Mouse (Mus musculus) myocyte (in vitro differentiated cells): ENCODE data around the gene Pam. TPM values are rescaled to one million over a fixed set of nuclear protein-coding genes. Genes with fewer than 3 reads are reported as not detected.
"Not testable (repeated sequence)": the region's sequence is repeated elsewhere in the genome, so short reads cannot be mapped to it uniquely, and the experiment has no call there.

Source experiments
- H3K27me3 ChIP-seq: one replicate; pipeline ENCODE4 v1.6.1; 2011; ENCODE audit not compliant: control insufficient read depth, insufficient read depth, insufficient read length
- H3K36me3 ChIP-seq: one replicate; pipeline ENCODE4 v1.6.1; 2011; ENCODE audit not compliant: control insufficient read depth, insufficient read depth
- H3K4me2 ChIP-seq: one replicate; pipeline ENCODE4 v1.6.1; 2011; ENCODE audit warnings: low read depth, control low read depth
- H3K4me3 ChIP-seq: one replicate; pipeline ENCODE4 v1.5.1; 2011; ENCODE audit warnings: mild to moderate bottlenecking, control low read depth, moderate library complexity
- H3K79me2 ChIP-seq: one replicate; pipeline ENCODE4 v1.6.1; 2011; ENCODE audit not compliant: control insufficient read depth, insufficient read depth
- H3ac ChIP-seq: one replicate; pipeline ENCODE4 v1.6.1; 2011; ENCODE audit not compliant: control insufficient read depth, insufficient read length
- CEBPB ChIP-seq: IDR thresholded peaks from 2 replicates; pipeline ENCODE4 v1.6.1; 2011; ENCODE audit warnings: mild to moderate bottlenecking, moderate library complexity; ENCODE audit not compliant: poor library complexity, insufficient read depth, severe bottlenecking
- E2F4 ChIP-seq: IDR thresholded peaks from one replicate; pipeline ENCODE4 v1.6.1; 2011; ENCODE audit warnings: mild to moderate bottlenecking, control low read depth, moderate library complexity; ENCODE audit not compliant: insufficient read depth
- MAX ChIP-seq: IDR thresholded peaks from one replicate; pipeline ENCODE4 v1.6.1; 2011; ENCODE audit warnings: low read depth, mild to moderate bottlenecking, control low read depth
- MYOD1 ChIP-seq, 3 experiments: IDR thresholded peaks; one replicate each; pipeline ENCODE4 v1.6.1; 2011; ENCODE audit warnings: control low read depth in 2 of 3, low read depth in 2 of 3, mild to moderate bottlenecking in 2 of 3, moderate library complexity in 1 of 3; ENCODE audit not compliant: insufficient read length in 2 of 3, control insufficient read depth in 1 of 3
- MYOG ChIP-seq, 3 experiments: IDR thresholded peaks; one replicate each; pipeline ENCODE4 v1.6.1; 2011; ENCODE audit warnings: control low read depth in 2 of 3, low read depth in 2 of 3, mild to moderate bottlenecking in 2 of 3; ENCODE audit not compliant: insufficient read length in 2 of 3, control insufficient read depth in 1 of 3, insufficient read depth in 1 of 3
- POLR2A ChIP-seq: IDR thresholded peaks from one replicate; pipeline ENCODE4 v1.6.1; 2011; ENCODE audit warnings: low read depth, mild to moderate bottlenecking, control low read depth, moderate library complexity; ENCODE audit not compliant: insufficient read length
- POLR2AphosphoS2 ChIP-seq: IDR thresholded peaks from one replicate; pipeline ENCODE4 v1.6.1; 2011; ENCODE audit warnings: low read depth, control low read depth; ENCODE audit not compliant: insufficient read length
- REST ChIP-seq: IDR thresholded peaks from one replicate; pipeline ENCODE4 v1.6.1; 2011; ENCODE audit warnings: mild to moderate bottlenecking, control low read depth, moderate library complexity; ENCODE audit not compliant: insufficient read depth, insufficient read length
- SRF ChIP-seq: IDR thresholded peaks from one replicate; pipeline ENCODE4 v1.6.1; 2011; ENCODE audit warnings: low read depth; ENCODE audit not compliant: control insufficient read depth, insufficient read length
- TCF12 ChIP-seq: IDR thresholded peaks from one replicate; pipeline ENCODE4 v1.6.1; 2011; ENCODE audit warnings: mild to moderate bottlenecking, control low read depth; ENCODE audit not compliant: poor library complexity, insufficient read depth, severe bottlenecking
- TCF3 ChIP-seq: IDR thresholded peaks from one replicate; pipeline ENCODE4 v1.6.1; 2011; ENCODE audit warnings: low read depth, control low read depth; ENCODE audit not compliant: insufficient read length
- USF1 ChIP-seq: IDR thresholded peaks from one replicate; pipeline ENCODE4 v1.6.1; 2011; ENCODE audit warnings: low read depth, mild to moderate bottlenecking, control low read depth, moderate library complexity
- polyA plus RNA-seq: library from polyadenylated mRNA; unstranded; fragments of >200 nt; fragmentation: generic; extraction: Trizol; gene quantifications from one replicate; pipeline ENCODE4 v1.2.1, GENCODE M21; 2012; ENCODE audit warnings: missing spikeins

Pam gene
- polyA plus RNA-seq, 1 experiment = 29.4 TPM

DNA sequence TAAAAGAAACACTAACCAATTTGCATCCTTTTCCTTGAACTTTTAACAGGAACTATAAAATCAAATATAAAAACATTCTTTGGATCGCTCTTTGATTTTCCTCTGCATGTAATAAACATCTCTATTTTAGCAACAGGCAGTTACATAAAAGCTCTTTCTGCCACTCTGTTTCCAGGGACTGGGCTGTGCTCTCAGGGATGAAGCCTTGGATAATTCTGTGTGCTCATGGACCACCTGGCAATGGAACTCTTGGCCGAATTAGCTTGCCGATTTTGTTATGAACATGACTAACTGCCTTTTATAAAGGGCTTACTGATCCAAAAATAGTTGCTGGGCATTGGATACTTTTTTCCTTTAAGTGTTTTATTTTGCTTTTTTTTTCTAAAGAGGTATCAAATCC, 134.8 kb downstream of the Pam start:
- H3K27me3 ChIP-seq = no peaks in the 10 kb centered on the region
- no peaks in the 10 kb centered on the region for H3K36me3 ChIP-seq
- no peaks in the 10 kb centered on the region for H3K79me2 ChIP-seq
- no peak overlapping the region for H3ac ChIP-seq
- H3K4me2 ChIP-seq = no peak overlapping the region
- H3K4me3 ChIP-seq = no peak overlapping the region
- no peak for TF ChIP-seq POLR2AphosphoS2
- no peak for TF ChIP-seq TCF12
- no peak for TF ChIP-seq MYOG (IDR thresholded peaks at IDR 0.05; ENCODE audit: control insufficient read depth in 1 of 3, insufficient read depth in 1 of 3, insufficient read length in 2 of 3, low read depth in 2 of 3)
- no peak for TF ChIP-seq USF1
- TF ChIP-seq TCF3 = no peak
- no peak for TF ChIP-seq MAX
- no peak for TF ChIP-seq MYOD1 (IDR thresholded peaks at IDR 0.05; ENCODE audit: control insufficient read depth in 1 of 3, insufficient read length in 2 of 3, low read depth in 2 of 3)
- no peak for TF ChIP-seq REST
- no peak for TF ChIP-seq SRF
- TF ChIP-seq E2F4 = no peak
- no peak for TF ChIP-seq POLR2A
- TF ChIP-seq CEBPB = no peak

DNA sequence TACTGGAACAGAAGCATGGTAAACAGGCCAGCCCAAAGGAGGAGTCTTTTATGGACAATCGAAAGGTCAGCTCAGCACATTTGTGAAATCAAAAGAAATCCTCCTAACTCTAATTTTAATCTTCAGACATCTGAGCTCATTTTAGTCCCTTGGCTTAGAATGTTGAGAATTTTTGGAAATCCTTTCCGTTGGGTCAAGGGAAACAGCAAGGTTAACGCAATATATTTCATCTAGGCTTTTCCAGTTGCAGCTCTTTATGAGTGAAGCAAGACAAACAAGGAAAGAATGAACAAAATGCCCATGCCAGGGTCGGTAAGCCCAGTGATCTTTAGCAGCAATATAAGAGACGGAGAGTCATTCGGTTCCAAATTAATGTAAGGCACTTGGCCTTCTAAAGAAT, 135.3 kb downstream of the Pam start:
- Histone ChIP-seq H3ac (no peak overlapping the region), H3K79me2 (no peaks in the 10 kb centered on the region), H3K4me3 (no peak overlapping the region), H3K4me2 (no peak overlapping the region), H3K36me3 (no peaks in the 10 kb centered on the region), H3K27me3 (no peaks in the 10 kb centered on the region)
- TF ChIP-seq TCF12 (no peak), REST (no peak), MAX (no peak), USF1 (no peak), E2F4 (no peak), POLR2A (no peak), SRF (no peak), TCF3 (no peak), POLR2AphosphoS2 (no peak), MYOG (IDR thresholded peaks at IDR 0.05; ENCODE audit: control insufficient read depth in 1 of 3, insufficient read depth in 1 of 3, insufficient read length in 2 of 3, low read depth in 2 of 3) (no peak)

- H3K4me2 ChIP-seq = no peak overlapping the region
- H3K27me3 ChIP-seq = no peaks in the 10 kb centered on the region
- no peaks in the 10 kb centered on the region for H3K79me2 ChIP-seq
- no peak overlapping the region for H3K4me3 ChIP-seq
- H3ac ChIP-seq = no peak overlapping the region
- TF ChIP-seq REST = no peak
- TF ChIP-seq MAX = no peak
- no peak for TF ChIP-seq TCF12
- no peak for TF ChIP-seq E2F4
- no peak for TF ChIP-seq USF1
- no peak for TF ChIP-seq SRF
- no peak for TF ChIP-seq POLR2A
- H3K36me3 ChIP-seq = no peaks in the 10 kb centered on the region
Measured at GRCm38 (mm10) chr1:97958759-97959158, 136.7 kb downstream of the Pam start.

- H3ac ChIP-seq, H3K4me2 ChIP-seq, H3K4me3 ChIP-seq, H3K36me3 ChIP-seq, H3K27me3 ChIP-seq, H3K79me2 ChIP-seq: not testable (repeated sequence)
Measured at GRCm38 (mm10) chr1:97949258-97949657, 146.2 kb downstream of the Pam start.

GRCm38 (mm10) chr1:97947100-97947499, 148.3 kb downstream of the Pam start:
- Histone ChIP-seq H3ac (no peak overlapping the region), H3K79me2 (no peaks in the 10 kb centered on the region), H3K4me3 (no peak overlapping the region), H3K27me3 (no peaks in the 10 kb centered on the region), H3K36me3 (no peaks in the 10 kb centered on the region), H3K4me2 (no peak overlapping the region)
- TF ChIP-seq REST = no peak
- TF ChIP-seq MYOD1 (IDR thresholded peaks at IDR 0.05; ENCODE audit: control insufficient read depth in 1 of 3, insufficient read length in 2 of 3, low read depth in 2 of 3) = no peak
- TF ChIP-seq CEBPB = no peak
- no peak for TF ChIP-seq MYOG (IDR thresholded peaks at IDR 0.05; ENCODE audit: control insufficient read depth in 1 of 3, insufficient read depth in 1 of 3, insufficient read length in 2 of 3, low read depth in 2 of 3)
- no peak for TF ChIP-seq MAX
- no peak for TF ChIP-seq SRF
- no peak for TF ChIP-seq USF1
- TF ChIP-seq E2F4 = no peak
- no peak for TF ChIP-seq POLR2A
- TF ChIP-seq TCF12 = no peak
- TF ChIP-seq TCF3 = no peak
- no peak for TF ChIP-seq POLR2AphosphoS2
